Mouse (Mus musculus) gastrocnemius, postnatal 36 days (tissue): ENCODE results near the gene Ripor3. TPM values are rescaled to one million over a fixed set of nuclear protein-coding genes. Genes with fewer than 3 reads are reported as not detected.
A peak's percentile ranks its signal among the peaks of the same experiment; 100 is the strongest.

Experiments
- DNase-seq, 2 experiments: peaks; one replicate each; pipeline ENCODE4 v3.0.0; 2022
- intact Hi-C: fragments of 180-260 bp; cut with DNase I; formaldehyde crosslinking; loops from one replicate; pipeline ENCODE4 v1.15.1; 2025
- total RNA-seq, 2 experiments: library from RNA; stranded (reverse); gene quantifications; 2 replicates each; pipeline ENCODE4 v1.2.3; 2021

The Ripor3 gene
- total RNA-seq, 2 experiments from 2014 or later, result 0.39 to 0.64 TPM

DNA sequence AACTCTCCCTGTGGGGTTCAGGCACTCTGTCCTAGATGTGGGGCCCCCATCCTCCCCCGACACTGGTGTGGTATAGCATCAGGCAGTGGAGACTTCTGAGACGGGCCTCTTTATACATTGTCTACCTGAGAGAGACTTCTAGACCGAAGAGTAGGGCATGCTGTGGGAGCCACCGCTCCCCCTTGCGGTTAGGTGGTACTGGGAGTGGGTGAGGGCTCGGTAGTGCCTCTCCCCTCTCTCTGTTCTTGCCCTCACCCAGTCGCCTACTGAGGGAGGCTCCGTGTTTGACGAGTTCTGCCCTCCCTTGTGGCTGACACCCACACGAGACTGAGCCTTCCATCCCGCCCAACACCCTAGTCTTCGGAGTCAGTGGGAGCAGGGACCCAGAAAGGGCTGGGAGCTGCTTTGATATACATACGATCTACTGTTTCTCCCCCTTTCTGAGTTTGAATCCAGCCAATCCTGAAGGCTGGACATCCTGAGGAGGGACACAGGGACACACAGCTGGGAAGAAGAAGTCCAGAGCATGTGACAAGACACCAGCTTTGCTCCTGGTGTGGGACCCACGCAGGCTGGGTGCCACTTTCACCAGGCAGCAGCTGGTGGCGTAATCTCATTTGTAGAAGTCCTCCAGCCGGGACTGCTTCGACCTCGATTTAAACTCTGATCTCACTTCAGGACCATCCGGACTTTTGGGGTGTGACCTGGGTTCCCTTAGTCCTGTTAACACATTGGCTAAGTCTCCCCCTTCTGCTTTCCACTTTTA, 14.4 kb downstream of the Ripor3 start:
- DNase-seq, result no peak
- intact Hi-C loops, result no loop called here

DNA sequence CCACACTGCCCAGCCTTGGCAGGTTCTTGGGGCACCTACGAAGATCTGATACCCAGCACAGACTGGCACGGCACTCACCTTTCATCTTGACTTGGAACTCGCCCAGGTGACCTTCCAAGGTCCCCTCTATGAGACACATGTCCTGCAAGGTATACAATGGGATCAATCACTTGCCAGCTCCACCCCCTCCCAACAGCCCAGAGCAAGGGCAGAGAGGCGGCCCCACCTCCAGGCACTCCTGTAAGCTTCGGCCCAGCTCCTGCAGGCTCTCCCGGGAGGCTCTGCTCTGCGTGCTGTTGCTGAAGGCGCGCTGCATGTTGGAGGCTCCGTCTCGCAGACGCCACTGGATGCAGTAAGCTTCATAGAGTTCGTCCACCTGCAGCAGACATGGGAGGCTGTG, 17.2 kb downstream of the Ripor3 start:
- no peak for DNase-seq
- intact Hi-C loops, result no loop called here

DNA sequence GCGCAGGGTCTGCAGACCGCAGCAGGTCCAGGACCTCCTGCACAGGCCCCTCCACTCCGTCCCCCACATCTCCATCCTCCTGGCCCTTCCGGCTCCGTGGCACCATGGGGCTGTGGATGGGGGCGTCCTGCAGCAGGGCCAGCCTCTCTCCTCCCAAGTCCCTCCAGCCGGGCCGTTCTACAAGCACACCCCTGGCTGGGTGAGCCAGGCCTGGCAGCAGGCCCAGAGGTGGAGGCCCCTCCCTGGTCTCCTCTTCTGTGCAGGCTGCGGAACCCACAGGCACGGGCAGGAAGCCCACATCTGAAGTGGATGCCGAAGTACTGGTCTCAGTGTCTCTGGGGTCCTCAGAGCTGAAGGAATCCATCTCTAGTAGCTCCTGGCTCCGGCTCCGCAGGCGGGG, 21.1 kb downstream of the Ripor3 start:
- peak in 1 of 2 experiments; percentile 38 for DNase-seq
- intact Hi-C loops, result no loop called here

DNA sequence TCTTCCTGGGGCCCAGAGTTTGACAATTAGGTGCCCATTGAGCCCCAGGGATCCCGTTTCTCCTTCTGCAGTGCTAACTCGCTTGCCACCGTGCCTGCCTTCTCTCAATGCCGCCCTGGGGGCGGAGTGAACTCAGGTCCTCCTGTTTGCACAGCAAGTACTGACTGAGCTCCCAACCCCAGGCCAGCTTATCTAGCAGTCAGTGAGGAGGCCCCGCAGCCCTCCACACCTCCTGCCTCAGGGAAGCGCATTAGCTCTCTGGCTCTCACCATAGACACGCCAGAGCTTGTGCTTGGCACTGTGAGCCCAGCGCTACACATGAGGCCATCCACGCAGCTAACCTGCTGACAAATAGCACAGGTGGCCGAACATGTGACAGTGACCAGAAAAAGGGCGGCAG, 22.8 kb downstream of the Ripor3 start:
- DNase-seq, result no peak
- intact Hi-C loops, result no loop called here

GRCm38 (mm10) chr2:167986762-167987161, 23.7 kb downstream of the Ripor3 start:
- intact Hi-C loops, result no loop called here
- DNase-seq, result peak in 1 of 2 experiments; percentile 36

GRCm38 (mm10) chr2:167984946-167985345, 25.5 kb downstream of the Ripor3 start:
- intact Hi-C loops, result no loop called here
- no peak for DNase-seq

- intact Hi-C loops, result no loop called here
Observed at GRCm38 (mm10) chr2:167984371-167984770, 26.0 kb downstream of the Ripor3 start.

GRCm38 (mm10) chr2:167982646-167983045, 27.8 kb downstream of the Ripor3 start:
- no peak for DNase-seq
- intact Hi-C loops, result no loop called here

More at GRCm38 (mm10) chr2:167984371-167984770, 26.0 kb downstream of the Ripor3 start:
- DNase-seq, result no peak

DNA sequence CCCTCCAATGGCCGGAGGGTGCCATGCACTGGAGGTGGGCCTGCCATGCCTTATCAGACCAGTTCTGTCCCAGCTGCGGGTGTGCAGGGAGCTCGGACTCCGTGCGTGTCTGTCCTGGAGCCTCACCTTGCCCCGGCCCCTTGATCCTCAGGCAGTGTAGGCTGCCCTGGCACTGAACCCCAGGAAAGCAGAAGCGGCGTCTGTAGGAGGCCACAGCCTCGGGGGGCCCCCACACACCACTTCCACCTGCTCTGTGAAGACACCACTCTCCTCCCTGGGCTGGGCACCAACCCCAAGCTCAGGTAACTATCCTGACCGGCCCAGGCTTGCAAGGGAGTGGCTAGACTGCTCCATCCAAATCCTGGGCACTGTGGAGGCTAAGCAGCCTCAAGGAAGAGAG, 30.0 kb downstream of the Ripor3 start:
- intact Hi-C loops, result no loop called here

GRCm38 (mm10) chr2:167978271-167978670, 32.1 kb downstream of the Ripor3 start:
- intact Hi-C loops, result no loop called here
- no peak for DNase-seq

More for the DNA sequence above, 30.0 kb downstream of the Ripor3 start:
- DNase-seq, result no peak

- intact Hi-C loops, result no loop called here
Observed at GRCm38 (mm10) chr2:167975746-167976145, 34.7 kb downstream of the Ripor3 start.

GRCm38 (mm10) chr2:167972809-167973208, 37.6 kb downstream of the Ripor3 start:
- DNase-seq, result no peak
- intact Hi-C loops, result no loop called here

More at GRCm38 (mm10) chr2:167975746-167976145, 34.7 kb downstream of the Ripor3 start:
- DNase-seq, result no peak

- intact Hi-C loops, result no loop called here
- DNase-seq, result no peak
Observed at GRCm38 (mm10) chr2:167972146-167972545, 38.3 kb downstream of the Ripor3 start.

GRCm38 (mm10) chr2:167969851-167970541, 40.4 kb downstream of the Ripor3 start:
- intact Hi-C loops, result no loop called here
- no peak for DNase-seq

GRCm38 (mm10) chr2:167968504-167968903, 41.9 kb downstream of the Ripor3 start:
- intact Hi-C loops, result no loop called here
- DNase-seq, result no peak

DNA sequence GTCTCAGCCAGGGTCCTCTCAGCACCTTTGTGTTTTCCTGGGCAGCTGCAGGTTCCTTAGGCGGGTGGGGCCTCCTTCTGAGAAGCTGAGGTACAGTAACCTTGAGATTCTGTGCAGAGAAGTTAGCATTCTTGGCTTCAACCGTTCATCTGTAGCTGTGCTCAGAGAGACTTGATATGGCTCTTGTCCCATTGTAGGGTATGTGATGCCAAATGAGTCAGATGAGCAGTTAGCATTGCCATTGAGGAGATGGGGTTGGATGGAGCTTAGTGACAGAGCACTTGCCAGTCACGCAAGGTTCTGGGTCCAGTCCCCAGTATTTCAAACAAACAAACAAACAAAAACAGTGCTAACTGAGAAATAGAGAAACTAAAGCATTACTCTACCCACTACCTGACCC, 44.5 kb downstream of the Ripor3 start:
- DNase-seq, result no peak

DNA sequence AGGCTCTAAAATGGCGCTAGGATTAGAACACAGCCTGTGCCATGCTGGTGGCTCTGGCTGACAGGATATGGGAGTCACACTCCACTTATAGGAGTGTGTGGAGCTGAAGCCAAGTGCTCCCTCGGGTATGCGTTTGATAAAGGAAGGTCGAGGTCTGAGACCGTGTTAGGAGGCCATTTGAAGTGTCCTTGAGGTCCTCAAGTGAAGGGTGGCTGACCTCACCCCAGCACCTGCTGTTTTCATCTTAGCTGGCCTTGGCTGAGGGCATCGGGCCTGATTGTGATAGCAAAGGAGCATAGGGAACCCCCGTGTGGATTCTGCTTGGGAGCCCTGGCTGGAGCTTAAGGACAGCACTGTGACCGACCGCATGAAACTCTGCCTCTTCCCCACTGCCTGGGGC, 46.1 kb downstream of the Ripor3 start:
- DNase-seq, result no peak
- intact Hi-C loops, result no loop called here

More for the DNA sequence above, 44.5 kb downstream of the Ripor3 start:
- intact Hi-C loops, result no loop called here

DNA sequence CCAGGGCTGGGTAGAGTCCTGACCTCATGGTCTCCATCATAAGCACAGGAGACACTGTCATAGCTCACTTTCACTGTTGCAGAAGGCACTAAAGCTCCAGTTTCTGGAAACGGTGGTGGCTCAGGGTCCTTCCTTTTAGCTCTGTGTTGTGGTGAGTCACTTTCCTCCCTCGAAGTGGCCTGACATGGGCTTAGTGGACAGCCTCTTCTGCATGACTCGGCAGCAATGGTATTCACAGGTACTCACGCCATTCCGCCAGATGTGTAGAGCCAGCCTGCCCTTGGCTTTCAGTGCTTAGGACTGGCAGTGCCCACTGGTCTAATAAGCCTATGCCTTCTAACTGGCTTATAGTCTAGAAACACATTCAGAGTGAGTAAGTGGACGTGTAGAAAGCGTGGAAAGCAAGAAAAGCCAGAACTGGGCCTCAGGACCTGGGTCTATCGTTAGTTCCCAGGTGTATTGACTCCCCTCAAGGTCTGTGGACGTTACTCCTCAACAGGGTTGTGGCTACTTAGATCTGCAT, 46.6 kb downstream of the Ripor3 start:
- intact Hi-C loops, result no loop called here
- DNase-seq, result no peak

GRCm38 (mm10) chr2:167963176-167963575, 47.2 kb downstream of the Ripor3 start:
- no peak for DNase-seq
- intact Hi-C loops, result no loop called here

GRCm38 (mm10) chr2:167962347-167962746, 48.1 kb downstream of the Ripor3 start:
- intact Hi-C loops, result no loop called here
- no peak for DNase-seq

DNA sequence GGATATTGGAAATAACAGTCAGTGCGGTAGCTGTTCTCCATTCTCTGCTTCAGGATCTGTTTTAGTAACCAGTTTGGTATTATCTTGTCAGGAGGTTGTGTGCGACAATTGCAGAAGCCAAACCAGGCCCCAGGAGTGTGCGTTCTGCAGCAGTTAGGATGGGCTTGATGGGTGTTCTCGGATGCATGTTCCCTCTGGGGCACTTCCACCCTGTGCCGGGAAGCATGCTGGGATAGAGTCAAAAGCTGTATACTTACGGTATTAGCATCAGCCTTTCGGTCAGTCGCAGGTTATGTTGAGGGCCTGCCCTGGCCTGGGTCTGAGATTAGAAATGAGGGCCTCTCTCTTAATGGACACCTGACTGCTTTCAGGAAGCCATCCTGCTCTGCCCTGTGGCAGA, 49.8 kb downstream of the Ripor3 start:
- intact Hi-C loops, result no loop called here

GRCm38 (mm10) chr2:167959996-167960395, 50.4 kb downstream of the Ripor3 start:
- intact Hi-C loops, result no loop called here
- DNase-seq, result no peak

More for the DNA sequence above, 49.8 kb downstream of the Ripor3 start:
- no peak for DNase-seq
